Mouse (Mus musculus): ENCODE measurements around the gene Mx1. TPM values are rescaled to one million over a fixed set of nuclear protein-coding genes. Genes with fewer than 3 reads are reported as not detected.

The Mx1 gene
- total RNA-seq, 2 experiments from 2014 or later: 0.38 to 2.2 TPM

DNA sequence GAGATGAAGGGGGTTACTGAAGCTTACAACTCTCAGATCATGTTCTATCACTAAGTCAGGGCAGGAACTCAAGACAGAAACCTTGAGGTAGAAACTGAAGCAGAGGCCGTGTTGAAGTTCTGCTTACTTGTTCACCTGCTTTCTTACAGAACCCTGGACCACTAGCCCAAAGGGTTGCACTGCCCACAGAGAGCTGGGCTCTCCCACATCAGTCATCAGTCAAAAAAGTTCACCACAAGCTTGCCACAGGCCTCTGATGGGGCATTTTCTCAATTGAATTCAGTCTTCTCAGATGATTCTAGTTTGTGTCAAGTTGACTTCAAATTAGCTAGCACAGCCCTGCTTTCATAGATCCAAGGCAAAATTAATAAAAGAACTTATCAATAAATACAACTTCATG is 2.9 kb downstream of the Mx1 start:
- intact Hi-C loops (cut with DNase I): no loop called here

DNA sequence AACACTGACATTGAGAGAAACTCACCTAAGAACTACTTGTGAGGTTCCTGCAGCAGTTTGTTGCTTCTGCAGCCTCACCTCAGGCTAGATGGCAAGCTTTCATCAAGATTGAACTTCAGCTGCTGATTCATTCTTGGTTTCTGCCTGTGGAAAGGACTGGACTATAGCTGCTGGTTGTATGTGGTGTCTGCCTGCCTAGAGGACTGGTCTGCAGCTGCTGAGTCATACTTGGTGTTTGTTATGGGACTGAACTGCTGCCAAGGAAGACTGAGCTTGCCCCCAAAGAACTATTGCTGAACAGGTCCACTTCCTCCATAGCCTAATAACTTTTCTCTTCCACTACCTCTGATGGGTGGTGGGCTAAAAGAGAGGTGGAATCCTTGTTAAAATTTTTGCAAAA is 15.3 kb downstream of the Mx1 start:
- intact Hi-C loops (cut with DNase I): no loop called here
- no peak for DNase-seq

More for the DNA sequence above, 2.9 kb downstream of the Mx1 start:
- no peak for DNase-seq

DNA sequence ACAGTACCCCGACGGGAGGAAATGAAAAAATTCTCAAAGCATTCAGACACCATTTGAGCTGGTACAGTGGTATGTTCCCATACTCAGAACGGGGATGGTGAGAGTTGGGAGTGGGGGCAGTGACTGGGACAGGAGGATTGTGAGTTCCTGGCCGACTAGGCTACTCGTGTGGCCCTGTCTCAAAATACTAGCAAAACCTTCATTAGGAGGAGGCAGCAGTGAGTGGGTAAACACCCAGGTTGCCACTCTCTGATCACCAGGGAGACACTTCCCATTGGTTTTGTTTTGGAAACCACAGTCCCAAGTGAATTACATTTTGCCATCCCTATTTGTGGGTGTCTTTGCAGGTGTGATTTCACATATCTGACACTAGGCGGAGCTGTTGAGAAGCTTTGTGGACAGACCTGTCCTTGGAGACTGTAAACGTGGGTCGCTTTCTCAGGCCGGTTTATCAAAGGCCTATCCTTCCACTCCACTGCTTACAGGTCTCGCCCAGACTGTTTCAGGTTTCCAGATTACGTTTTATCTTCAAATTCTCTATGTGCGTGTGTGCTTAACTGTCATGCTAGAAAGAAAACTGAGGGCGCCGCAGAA is 18.9 kb downstream of the Mx1 start:
- intact Hi-C loops (cut with DNase I): no loop called here
- DNase-seq: peak; percentile 24

DNA sequence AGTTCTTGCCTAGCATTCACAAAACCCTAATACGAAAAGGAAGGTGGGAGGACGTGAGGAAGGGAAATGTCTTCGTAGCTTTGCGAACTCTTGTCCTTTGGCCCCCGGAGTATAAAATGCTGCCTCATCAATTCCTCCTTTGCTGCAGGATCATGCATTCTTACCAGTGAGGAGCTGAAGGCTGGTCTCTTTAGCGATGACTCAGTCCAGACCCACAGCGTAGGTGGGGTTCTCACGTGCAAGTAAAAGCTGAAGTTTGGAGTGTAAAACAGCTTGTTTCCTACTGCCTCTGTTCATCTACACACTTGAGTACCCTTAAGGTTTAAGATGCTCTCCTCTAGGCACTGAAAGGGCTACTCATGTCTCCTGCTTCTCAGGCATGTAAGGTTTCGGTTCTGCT is 20.7 kb downstream of the Mx1 start:
- DNase-seq: no peak
- intact Hi-C loops (cut with DNase I): no loop called here

DNA sequence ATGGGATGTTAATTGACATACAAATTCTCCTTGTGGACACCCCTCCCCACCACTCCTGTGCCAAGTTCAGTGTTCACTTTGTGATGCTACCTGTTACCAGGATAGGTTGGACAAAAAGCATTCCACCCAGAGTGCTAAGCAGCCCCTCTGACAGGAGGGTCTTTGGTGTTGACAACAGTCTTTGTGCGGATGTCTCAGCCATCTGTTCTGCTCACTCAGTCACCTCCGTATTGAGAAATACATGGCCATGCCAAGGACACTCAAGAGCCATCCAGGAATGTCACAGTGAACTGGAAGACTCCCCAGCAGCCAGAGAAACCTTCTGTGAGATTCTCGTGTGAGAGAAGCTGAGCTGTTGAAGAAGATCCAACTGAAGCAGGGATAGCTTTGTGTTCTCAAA is 24.5 kb downstream of the Mx1 start:
- intact Hi-C loops (cut with DNase I): no loop called here
- DNase-seq: peak; percentile 16

DNA sequence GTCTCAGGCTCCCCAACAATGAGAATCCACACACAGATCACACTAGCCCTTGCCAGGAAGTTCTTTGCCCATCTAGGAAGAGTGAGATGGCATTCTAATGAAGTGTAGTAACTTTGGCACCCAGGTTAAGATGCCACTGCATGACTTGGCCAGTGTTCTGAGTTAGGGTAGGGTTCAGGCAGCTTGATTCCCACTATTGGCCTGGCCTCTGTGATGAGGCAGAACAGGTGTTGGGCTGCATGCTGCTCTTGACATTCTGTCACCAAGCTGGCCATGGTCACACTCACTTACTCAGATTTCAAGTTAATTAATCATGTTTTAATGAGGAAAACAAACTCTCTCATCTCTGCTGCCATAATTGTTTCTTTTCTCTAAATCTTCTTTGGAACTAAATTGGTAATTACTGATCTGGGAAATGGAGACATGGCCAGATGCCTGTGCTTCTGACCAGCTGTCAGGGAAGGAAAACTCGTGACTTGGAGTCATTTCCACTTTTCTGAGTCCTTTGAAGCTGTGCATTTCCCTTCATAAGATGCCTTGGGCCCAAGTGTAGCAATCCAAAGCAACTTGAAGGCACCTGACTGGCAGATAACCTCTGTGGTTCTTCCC is 25.2 kb downstream of the Mx1 start:
- intact Hi-C loops (cut with DNase I): no loop called here
- DNase-seq: peak; percentile 49

DNA sequence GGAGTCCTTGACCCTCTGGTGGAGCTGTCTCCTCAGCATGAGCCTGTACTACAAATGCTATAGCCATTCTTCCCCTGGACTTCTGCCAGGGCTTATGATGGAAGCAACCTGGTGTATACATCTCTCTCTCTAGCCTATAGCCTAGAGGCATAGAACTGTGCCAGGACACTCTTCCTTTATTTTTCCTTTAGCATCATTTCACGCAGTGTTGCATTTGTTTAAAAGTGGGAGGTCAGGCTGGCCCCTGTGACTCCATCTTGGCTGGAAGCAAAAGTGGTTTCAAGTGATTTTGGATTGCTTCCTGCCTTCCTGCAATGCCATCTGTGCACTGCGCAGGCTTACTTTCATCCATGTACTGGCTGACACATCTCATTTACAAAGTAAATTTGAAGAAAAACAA is 28.5 kb downstream of the Mx1 start:
- intact Hi-C loops (cut with DNase I): no loop called here

DNA sequence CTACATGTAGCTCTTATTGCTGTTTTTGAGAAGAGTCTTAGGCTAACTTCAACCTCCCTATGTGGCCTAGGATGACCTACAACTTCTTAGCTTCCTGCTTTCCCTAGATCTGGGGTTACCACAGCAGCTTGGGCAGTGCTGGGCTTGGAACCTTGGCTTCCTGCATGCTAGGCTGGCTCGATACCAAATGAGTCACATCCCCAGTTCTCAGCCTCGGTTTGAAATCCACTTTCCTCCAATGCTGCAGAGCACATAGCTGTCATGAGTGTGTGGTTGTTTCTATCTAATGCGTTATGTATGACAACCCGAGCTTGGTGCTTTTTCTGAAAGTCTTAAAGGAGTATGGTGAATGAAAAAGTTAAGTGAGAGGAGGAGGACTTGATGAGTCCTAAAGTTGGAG is 31.4 kb downstream of the Mx1 start:
- no peak for DNase-seq
- intact Hi-C loops (cut with DNase I): no loop called here

More for the DNA sequence above, 28.5 kb downstream of the Mx1 start:
- DNase-seq: peak; percentile 46

DNA sequence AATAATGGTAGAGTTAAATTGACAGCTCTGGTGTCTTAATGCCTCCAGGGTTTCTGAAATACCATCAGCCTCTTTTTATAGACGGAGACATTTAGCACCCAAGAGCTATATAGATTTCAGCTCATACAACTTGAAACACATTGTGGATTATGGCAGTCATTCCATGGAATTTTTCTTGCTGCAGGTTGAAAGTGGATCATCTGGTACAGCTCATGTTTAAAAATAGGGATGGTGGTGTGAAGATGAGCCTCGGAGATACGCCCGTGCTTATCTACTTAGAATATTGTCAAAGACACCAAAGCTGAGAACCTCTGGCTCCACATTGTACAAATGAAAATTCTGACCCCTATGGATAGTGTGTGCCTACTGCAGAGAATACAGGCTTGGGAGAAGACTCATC is 32.6 kb downstream of the Mx1 start:
- intact Hi-C loops (cut with DNase I): no loop called here

DNA sequence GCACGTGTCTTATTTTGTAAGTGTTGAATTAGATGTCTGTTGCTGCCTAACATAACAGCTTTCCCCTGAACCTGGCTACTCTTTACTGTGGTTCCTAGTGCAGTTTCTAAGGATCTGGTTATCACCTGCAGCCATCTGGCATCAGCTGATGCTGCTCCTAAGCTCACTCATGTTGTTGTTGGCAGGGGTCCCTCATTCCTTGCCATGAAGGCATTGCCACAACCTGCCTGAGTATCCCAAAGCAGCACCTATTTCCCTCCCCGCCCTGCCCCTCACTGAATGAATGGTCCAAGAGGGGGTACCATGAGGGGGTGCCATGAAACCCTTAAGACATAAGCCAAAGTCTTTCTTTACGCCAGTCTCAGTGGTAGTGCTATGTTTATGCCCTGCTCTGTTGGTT is 34.7 kb downstream of the Mx1 start:
- DNase-seq: peak; percentile 6
- intact Hi-C loops (cut with DNase I): no loop called here

More for the DNA sequence above, 32.6 kb downstream of the Mx1 start:
- no peak for DNase-seq

DNA sequence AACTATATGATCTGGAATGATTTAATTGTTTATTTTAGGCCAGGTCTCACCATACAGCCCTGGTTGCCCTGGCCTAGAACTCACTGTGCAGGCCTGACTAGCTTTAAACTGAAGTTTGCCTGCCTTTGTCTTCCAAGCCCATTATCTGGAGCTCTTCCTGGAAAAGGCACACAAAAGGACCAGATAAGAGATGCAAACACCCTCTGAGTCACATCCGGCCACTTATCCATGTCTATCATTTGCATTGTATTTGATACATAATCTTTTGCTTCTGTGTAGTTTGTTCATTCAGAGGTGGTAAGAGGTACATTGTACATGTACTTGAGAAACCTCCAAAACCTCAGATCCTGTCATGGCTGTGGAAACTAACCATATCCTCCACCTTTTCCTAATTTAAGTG is 39.1 kb downstream of the Mx1 start:
- intact Hi-C loops (cut with DNase I): no loop called here
- no peak for DNase-seq

DNA sequence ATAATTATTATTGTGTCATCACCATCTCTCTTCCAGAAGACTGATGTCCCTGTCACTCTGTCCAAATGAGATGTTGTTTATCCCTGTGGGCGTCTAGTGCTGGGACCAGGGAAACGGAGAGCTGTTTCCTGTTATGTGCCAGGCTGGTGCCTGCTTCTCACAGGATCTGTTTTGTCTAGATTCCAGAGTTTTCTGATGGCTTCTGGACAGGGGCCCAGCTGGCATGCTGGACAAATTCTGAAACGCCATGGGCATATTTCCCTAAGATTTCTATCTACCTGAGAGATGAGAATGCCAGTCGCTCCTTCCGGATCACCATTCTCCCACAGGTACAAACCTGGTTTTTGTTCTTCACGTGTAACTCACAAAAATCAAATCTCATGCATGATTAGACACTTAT is 41.0 kb downstream of the Mx1 start:
- intact Hi-C loops (cut with DNase I): no loop called here
- peak; percentile 19 for DNase-seq

DNA sequence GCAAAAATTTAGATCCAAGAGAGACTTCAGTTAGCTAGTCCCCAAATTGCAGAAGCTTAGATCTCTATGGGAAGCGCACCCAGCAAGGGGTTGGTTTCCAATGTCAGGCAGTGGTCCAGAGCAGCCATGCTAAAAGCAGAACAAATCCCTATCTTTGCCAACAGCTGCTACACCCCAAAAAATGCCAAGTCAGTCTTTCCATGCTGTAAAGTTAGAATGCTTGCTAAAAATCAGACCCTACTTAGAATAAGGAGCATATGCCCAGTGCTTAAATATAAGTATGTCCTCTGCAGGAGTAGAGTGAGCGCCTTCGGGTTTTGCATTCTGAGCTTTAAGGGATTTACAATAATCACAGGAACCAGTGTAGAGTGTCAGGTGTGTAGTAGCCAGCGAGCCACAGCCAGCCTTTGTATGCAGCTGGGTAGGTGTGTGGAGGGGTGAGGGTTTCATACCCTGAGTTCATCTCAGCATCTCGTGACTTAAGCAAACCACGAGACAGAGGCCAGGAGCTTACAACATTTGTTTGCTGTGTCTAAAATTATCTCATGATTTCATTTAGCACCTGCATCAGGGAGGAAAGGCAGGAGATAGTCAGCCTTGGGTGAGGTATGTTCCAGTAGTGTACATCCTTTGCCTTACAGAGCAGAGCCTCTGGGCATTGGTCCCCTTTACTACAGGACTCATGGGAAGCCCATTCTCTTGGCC is 43.8 kb downstream of the Mx1 start:
- intact Hi-C loops (cut with DNase I): no loop called here
- DNase-seq: no peak

DNA sequence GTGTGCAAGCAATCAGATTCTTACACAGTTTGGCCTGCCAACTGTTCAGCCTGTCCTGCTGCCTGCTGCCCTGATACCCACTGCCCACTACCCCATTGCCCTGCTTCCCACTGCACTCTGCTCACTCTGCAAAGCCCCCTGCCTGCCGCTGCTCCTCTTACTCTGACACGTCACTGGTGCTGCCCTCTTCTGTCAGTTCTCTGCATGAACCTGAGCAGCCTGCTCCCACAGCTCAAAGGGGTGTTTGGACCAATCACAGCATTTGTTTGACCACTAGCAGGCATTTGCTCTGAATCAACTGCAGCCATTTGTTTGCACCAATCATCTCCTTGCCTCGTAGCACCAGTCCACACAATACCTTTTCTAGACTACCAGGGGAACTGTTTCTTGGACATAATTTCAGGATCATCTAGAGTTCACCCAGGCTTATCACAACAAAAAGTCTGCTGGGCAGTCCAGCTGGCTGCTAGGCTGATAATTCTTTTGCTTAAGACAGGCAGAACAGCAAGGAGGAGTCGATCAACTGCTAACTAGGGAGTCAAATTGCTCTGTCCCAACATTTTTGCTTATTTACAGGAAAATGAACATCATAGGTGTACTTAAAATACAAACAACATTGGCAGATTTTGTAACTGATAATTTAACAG is 44.7 kb downstream of the Mx1 start:
- intact Hi-C loops (cut with DNase I): no loop called here
- peak; percentile 65 for DNase-seq

DNA sequence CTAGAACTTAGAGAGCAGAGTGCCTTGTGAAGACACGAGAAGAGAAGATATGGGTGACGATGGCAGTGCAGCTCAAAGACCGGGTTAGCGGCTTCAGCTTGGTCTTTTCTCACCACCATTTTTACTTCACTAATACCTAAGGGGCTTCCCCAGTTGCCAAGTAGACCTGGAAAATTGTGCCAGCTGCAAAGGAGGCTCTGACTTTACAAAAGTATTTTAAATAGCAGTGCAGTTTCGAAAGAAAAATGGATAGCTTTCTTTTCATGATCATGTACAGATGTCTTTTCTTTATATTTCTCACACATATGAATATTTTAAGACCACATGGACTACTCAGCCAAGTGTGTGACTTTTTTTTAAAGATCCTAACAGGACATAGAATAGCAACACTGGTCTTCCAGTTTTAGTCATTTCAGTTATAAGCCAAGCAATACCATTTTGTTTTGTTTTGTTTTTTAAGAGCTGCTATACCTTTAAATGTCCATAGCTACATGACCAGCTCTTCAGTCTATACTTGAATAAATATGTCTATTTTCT is 57.2 kb downstream of the Mx1 start:
- DNase-seq: no peak
- intact Hi-C loops (cut with DNase I): no loop called here

DNA sequence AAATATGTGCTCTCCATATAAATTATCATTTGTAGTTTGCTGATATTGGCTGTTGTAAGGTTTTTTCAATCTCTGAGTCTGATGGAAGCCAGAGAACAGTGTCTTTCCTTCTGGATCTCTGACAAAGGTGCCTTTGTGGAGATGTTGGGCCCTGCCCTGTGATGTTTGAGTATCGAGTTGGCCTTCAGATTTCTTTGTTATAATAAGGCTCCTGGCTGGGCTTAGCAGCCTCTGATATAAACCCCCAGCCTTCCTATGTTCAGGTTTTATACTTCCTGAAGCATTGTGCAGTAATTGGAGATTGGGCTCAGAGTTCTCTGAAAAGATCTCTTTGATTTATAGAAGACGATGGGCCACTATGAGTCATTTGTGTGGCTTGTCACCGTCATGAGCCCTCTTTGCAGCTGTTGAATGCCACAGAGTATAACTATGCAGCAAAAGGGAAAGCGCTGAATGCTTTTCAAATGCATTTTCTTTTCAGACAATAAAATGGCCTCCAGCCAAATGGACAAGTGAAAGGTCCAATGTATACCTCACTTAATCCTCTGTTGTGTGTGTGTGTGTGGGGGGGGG is 60.4 kb downstream of the Mx1 start:
- intact Hi-C loops (cut with DNase I): no loop called here
- DNase-seq: no peak

DNA sequence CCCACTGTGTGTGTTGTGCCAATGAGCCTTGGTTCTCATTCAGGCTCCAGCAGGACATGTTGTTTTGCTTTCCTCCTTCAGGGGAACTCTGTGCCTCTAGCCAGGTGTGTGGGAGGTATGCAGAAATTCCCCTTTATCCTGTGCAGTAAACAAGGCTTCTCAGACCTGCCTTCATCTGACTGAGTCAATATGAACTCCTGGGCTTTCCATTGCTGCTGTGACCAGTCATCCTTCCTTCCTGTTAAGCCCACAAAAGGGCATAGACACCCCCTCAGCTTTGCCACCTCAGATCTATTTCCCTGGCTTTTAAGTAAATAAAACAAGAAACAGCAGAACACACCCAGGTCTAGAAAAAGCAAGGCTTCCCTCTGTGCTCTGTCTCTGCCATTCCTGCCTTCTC is 61.0 kb downstream of the Mx1 start:
- no peak for DNase-seq
- intact Hi-C loops (cut with DNase I): no loop called here

DNA sequence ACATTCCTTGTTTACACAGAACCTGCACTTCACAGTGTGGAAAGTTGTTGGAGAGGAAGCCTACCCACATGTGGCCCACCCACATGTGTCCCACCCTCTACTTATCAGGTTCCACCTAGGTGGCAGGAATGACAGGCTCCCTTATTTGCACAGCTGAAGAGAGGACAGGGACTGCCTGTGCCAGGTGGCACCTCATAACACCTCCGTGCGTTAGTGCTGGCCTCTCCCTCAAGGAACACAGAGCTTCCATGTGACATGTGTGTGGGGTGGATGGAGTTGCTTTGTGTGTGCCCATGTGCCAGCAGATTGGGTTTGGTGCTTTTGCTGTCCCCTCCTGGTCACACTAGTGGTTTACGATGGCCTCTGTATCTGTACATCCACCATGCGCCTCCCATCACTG is 62.7 kb downstream of the Mx1 start:
- no peak for DNase-seq
- intact Hi-C loops (cut with DNase I): no loop called here

DNA sequence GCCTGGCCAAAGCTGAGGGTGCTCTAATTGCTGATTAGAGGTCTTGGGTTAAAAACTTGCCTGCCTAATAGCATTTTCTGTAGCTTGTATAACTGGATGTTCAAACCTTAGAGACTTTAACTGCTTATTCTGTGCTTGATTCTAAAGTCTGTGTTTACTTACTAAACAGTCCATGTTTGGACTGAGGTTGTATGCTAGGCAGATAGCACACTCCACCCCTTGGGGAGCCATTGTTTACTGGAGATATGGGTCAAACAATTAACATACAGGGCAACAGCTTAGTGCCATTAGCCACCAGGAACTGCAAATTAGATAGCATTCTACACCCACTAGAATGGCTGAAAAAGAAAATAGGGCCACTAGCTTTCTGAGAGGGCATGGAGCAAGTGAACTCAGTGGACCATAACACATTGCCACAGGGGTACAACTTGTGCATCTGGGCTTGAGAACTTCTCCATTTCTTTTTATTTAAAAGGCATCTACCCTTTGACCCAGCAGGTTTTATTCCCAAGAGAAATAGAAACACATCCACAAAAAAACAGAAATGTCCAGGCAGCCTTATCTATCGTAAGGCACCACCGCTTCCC is 64.7 kb downstream of the Mx1 start:
- no peak for DNase-seq
- intact Hi-C loops (cut with DNase I): no loop called here
